Mouse (Mus musculus): ENCODE data around the gene Mvp. TPM values are rescaled to one million over a fixed set of nuclear protein-coding genes. Genes with fewer than 3 reads are reported as not detected.
A peak's percentile ranks its signal among the peaks of the same experiment; 100 is the strongest.

The Mvp gene
- total and polyA plus RNA-seq, 3 experiments = 19.8 to 20.6 TPM; not detected in 1

DNA sequence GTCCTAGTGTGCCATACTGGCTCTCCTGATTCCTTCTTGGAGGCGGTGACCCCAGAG is 38.7 kb downstream of the Mvp start, which contains the start of gene Cdipt:
Cdipt (plus strand) TSS at position 22 of the 57 bp plus-strand sequence.
- Histone ChIP-seq H3K4me3 (ENCODE audit: control insufficient read depth in 1 of 2, insufficient read depth in 1 of 2, low read depth in 2 of 2, low read length in 2 of 2) (peak within 1 kb of the TSS; percentile 75 to 95), H3K27me3 (ENCODE audit: control insufficient read depth in 1 of 2, insufficient read depth in 2 of 2, low read length in 2 of 2) (no peaks in the 10 kb centered on the region), H3K9me3 (replicated peaks; ENCODE audit: insufficient read depth, low read length) (no peaks in the 10 kb centered on the region), H3K9ac (ENCODE audit: control insufficient read depth, low read depth, low read length, poor library complexity, severe bottlenecking) (peak within 1 kb of the TSS; percentile 81), H3K27ac (ENCODE audit: control insufficient read depth, low read depth, low read length) (peak within 1 kb of the TSS; percentile 93), H3K36me3 (ENCODE audit: control insufficient read depth in 1 of 2, insufficient read depth in 2 of 2, low read length in 2 of 2) (peaks cover 0 to 6% of the 10 kb centered on the region in 2 experiments; a peak in 2 of 4 replicates), H3K79me2 (ENCODE audit: control insufficient read depth, insufficient read depth, low read length, poor library complexity) (peaks cover 12% of the 10 kb centered on the region), H3K4me1 (ENCODE audit: control insufficient read depth in 1 of 2, insufficient read depth in 2 of 2, low read length in 2 of 2) (peaks cover 0 to 11% of the 10 kb centered on the region in 2 experiments; a peak in 2 of 4 replicates)
- TF ChIP-seq ZNF384 (IDR thresholded peaks at IDR 0.05; ENCODE audit: low read depth, low read length) = no peak
- TF ChIP-seq EP300 (IDR thresholded peaks at IDR 0.05; ENCODE audit: low read depth in 1 of 2, low read length in 2 of 2) = no peak
- no peak for TF ChIP-seq MAFK (IDR thresholded peaks at IDR 0.05; ENCODE audit: borderline replicate concordance, low read depth, low read length)
- TF ChIP-seq TAL1 (IDR thresholded peaks at IDR 0.05; ENCODE audit: low read length) = no peak
- no peak for TF ChIP-seq CHD2 (IDR thresholded peaks at IDR 0.05; ENCODE audit: low read length)
- no peak for DNase-seq (ENCODE audit: low read depth, low spot score)

DNA sequence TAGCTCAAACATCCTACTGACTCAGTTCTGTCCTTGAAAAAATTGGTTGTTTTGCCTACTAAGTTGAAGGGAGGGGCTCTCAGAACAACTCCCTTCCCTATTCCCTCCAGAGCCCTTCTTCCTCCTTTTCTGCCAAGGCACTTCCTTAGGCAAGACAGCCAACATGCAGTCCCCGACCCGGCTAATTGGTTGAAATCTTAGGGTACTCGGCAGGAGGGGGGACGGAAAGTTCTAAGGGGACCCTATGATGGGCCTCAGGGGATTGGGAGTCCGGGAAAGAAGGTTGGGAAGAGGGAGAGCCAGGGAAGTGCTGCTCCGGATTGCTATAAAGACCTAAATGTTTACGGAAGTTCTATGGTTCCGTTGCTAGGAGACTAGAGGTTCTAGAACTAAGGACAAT is 38.9 kb downstream of the Mvp start:
- peak overlapping the region; percentile 64 for H3K9ac ChIP-seq (ENCODE audit: control insufficient read depth, low read depth, low read length, poor library complexity, severe bottlenecking)
- peaks cover 0 to 11% of the 10 kb centered on the region in 2 experiments; a peak in 2 of 4 replicates for H3K4me1 ChIP-seq (ENCODE audit: control insufficient read depth in 1 of 2, insufficient read depth in 2 of 2, low read length in 2 of 2)
- peaks cover 0 to 6% of the 10 kb centered on the region in 2 experiments; a peak in 2 of 4 replicates for H3K36me3 ChIP-seq (ENCODE audit: control insufficient read depth in 1 of 2, insufficient read depth in 2 of 2, low read length in 2 of 2)
- TF ChIP-seq NELFE (IDR thresholded peaks at IDR 0.05; ENCODE audit: low read depth, low read length) = peak; percentile 41; the same call in 1 of the 2 replicates
- TF ChIP-seq ETS1 (IDR thresholded peaks at IDR 0.05; ENCODE audit: low read depth, low read length) = no peak
- peak; percentile 35; the same call in 1 of the 2 replicates for TF ChIP-seq ELF1 (IDR thresholded peaks at IDR 0.05; ENCODE audit: low read depth, low read length)
- no peak for TF ChIP-seq SIN3A (IDR thresholded peaks at IDR 0.05; ENCODE audit: low read length)
- no peak for TF ChIP-seq TCF12 (IDR thresholded peaks at IDR 0.05; ENCODE audit: low read depth, low read length)
- 0 out of 2 replicates have a peak, but pooled peaks have one; percentile 16 for TF ChIP-seq ZC3H11A (IDR thresholded peaks at IDR 0.05; ENCODE audit: low read depth, low read length)
- no peak for TF ChIP-seq CTCF (IDR thresholded peaks at IDR 0.05 in 2 of 3, conservative IDR thresholded peaks at IDR 0.05 in 1 of 3; ENCODE audit: control insufficient read depth in 1 of 3, insufficient read depth in 1 of 3, low read depth in 2 of 3, low read length in 3 of 3, poor library complexity in 1 of 3, severe bottlenecking in 1 of 3)
- TF ChIP-seq USF1 (IDR thresholded peaks at IDR 0.05; ENCODE audit: low read depth, low read length) = no peak
- H3K79me2 ChIP-seq (ENCODE audit: control insufficient read depth, insufficient read depth, low read length, poor library complexity) = peaks cover 12% of the 10 kb centered on the region
- no peaks in the 10 kb centered on the region for H3K27me3 ChIP-seq (ENCODE audit: control insufficient read depth in 1 of 2, insufficient read depth in 2 of 2, low read length in 2 of 2)
- H3K9me3 ChIP-seq (replicated peaks; ENCODE audit: insufficient read depth, low read length) = no peaks in the 10 kb centered on the region
- H3K4me3 ChIP-seq (ENCODE audit: control insufficient read depth in 1 of 2, insufficient read depth in 1 of 2, low read depth in 2 of 2, low read length in 2 of 2) = peak overlapping the region; percentile 37 to 42
- H3K27ac ChIP-seq (ENCODE audit: control insufficient read depth, low read depth, low read length) = peak overlapping the region; percentile 4; the same call in 1 of the 2 replicates
- peak; percentile 66 for DNase-seq (ENCODE audit: low read depth, low spot score)

DNA sequence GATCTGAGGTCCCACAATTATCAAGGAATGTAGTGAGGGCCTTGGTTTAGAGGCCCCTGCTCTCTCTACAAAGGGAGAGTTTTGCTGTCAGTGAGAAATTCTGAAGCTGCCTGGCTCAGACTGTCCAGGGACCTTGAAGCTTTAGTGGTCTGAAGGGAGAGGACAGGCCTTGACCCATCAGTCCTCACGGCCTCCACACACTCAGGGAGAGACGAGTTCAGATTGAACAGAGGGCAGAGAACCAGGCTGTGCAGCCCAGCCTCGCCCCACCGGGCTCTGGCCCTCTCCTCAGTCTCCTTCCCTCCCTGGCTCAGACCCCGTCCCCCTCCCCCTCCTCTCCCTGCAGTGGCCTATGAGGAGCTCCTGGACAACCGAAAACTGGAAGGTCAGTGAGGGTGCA is 47.1 kb downstream of the Mvp start:
- Histone ChIP-seq H3K27me3 (ENCODE audit: control insufficient read depth in 1 of 2, insufficient read depth in 2 of 2, low read length in 2 of 2) (no peaks in the 10 kb centered on the region), H3K36me3 (ENCODE audit: control insufficient read depth in 1 of 2, insufficient read depth in 2 of 2, low read length in 2 of 2) (no peaks in the 10 kb centered on the region; a peak in 1 of 4 replicates), H3K27ac (ENCODE audit: control insufficient read depth, low read depth, low read length) (no peak overlapping the region), H3K4me1 (ENCODE audit: control insufficient read depth in 1 of 2, insufficient read depth in 2 of 2, low read length in 2 of 2) (no peaks in the 10 kb centered on the region), H3K4me3 (ENCODE audit: control insufficient read depth in 1 of 2, insufficient read depth in 1 of 2, low read depth in 2 of 2, low read length in 2 of 2) (no peak overlapping the region), H3K79me2 (ENCODE audit: control insufficient read depth, insufficient read depth, low read length, poor library complexity) (no peaks in the 10 kb centered on the region), H3K9me3 (replicated peaks; ENCODE audit: insufficient read depth, low read length) (no peaks in the 10 kb centered on the region), H3K9ac (ENCODE audit: control insufficient read depth, low read depth, low read length, poor library complexity, severe bottlenecking) (no peak overlapping the region)
- DNase-seq (ENCODE audit: low read depth, low spot score) = no peak
- TF ChIP-seq KAT2A (conservative IDR thresholded peaks at IDR 0.05; ENCODE audit: low read depth, low read length) (no peak), MYC (IDR thresholded peaks at IDR 0.05; ENCODE audit: low read depth, low read length) (no peak), ELF1 (IDR thresholded peaks at IDR 0.05; ENCODE audit: low read depth, low read length) (no peak)
